Mouse (Mus musculus): ENCODE measurements around the gene Cts8.

DNA sequence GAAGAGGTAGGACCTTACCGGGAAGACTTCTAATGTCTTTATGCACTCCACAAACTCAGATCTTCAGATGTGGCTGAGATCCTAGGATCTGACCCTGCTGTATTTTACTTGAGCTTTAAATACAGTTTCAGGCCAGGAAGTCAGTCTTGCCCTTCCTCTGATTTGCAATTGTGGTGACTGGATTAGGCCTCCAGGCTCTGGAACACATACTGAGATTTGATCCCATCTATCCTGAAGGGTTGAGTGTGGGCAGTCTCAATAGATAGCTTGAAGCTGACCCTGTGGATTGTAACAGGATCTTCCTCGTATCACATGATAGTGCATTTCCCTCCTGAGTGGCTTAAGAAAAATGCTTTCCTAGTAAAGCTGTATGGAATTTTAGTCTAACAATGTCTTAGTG is at the start of gene Cts8:
- TF ChIP-seq CTCF (IDR thresholded peaks at IDR 0.05; ENCODE audit: borderline replicate concordance, insufficient read depth, low read depth, low read length) (no peak), POLR2A (IDR thresholded peaks at IDR 0.05; ENCODE audit: borderline replicate concordance, insufficient read depth, low read length) (no peak)

Data from cerebellum, adult 2 months (tissue).